Mouse (Mus musculus) heart, adult 2 months (tissue): ENCODE measurements around the gene Myom1. TPM values are rescaled to one million over a fixed set of nuclear protein-coding genes. Genes with fewer than 3 reads are reported as not detected.
A peak's percentile ranks its signal among the peaks of the same experiment; 100 is the strongest.

Experiments
- DNase-seq, 2 experiments: peaks; one replicate each; pipeline ENCODE4 v3.0.0; 2021
- H3K27ac ChIP-seq: fragments of 200-600 bp; 2 replicates; pipeline ENCODE4 v1.8.1; 2022
- H3K27me3 ChIP-seq: fragments of 200-500 bp; 2 replicates; pipeline ENCODE4 v1.6.1; 2012; ENCODE audit warnings: mild to moderate bottlenecking, low read length, inconsistent platforms, mixed read lengths; ENCODE audit not compliant: control insufficient read depth, insufficient read depth
- H3K36me3 ChIP-seq: fragments of 200-500 bp; 2 replicates; pipeline ENCODE4 v1.6.1; 2012; ENCODE audit warnings: low read length, inconsistent platforms; ENCODE audit not compliant: control insufficient read depth, insufficient read depth
- H3K4me1 ChIP-seq: fragments of 200-500 bp; 2 replicates; pipeline ENCODE4 v1.6.1; 2011; ENCODE audit warnings: low read length; ENCODE audit not compliant: control insufficient read depth, insufficient read depth
- H3K4me3 ChIP-seq: fragments of 200-600 bp; 2 replicates; pipeline ENCODE4 v1.8.1; 2022
- H3K79me2 ChIP-seq: fragments of 200-500 bp; replicated peaks from 2 replicates; pipeline ENCODE4 v1.6.1; 2012; ENCODE audit warnings: mild to moderate bottlenecking, inconsistent platforms, low read length, moderate library complexity, mixed read lengths; ENCODE audit not compliant: control insufficient read depth, insufficient read depth
- H3K9ac ChIP-seq: fragments of 200-500 bp; 2 replicates; pipeline ENCODE4 v1.6.1; 2012; ENCODE audit warnings: low read depth, mild to moderate bottlenecking, control low read depth, inconsistent platforms, low read length, mixed read lengths
- CTCF ChIP-seq: fragments of 200-600 bp; IDR thresholded peaks from 2 replicates; pipeline ENCODE4 v1.8.1; 2022; ENCODE audit warnings: antibody characterized with exemption, mild to moderate bottlenecking, moderate library complexity
- EP300 ChIP-seq: fragments of 200-500 bp; IDR thresholded peaks from 2 replicates; pipeline ENCODE4 v1.6.1; 2011; ENCODE audit warnings: low read depth, low read length, control low read depth; ENCODE audit not compliant: insufficient read depth
- POLR2A ChIP-seq: fragments of 200-500 bp; IDR thresholded peaks from 2 replicates; pipeline ENCODE4 v1.6.1; 2011; ENCODE audit warnings: mild to moderate bottlenecking, low read depth, low read length, control low read depth; ENCODE audit not compliant: insufficient read depth
- WGBS: fragments of 180-500 bp; shearing (Covaris S2); methylation state at CpG from one replicate; pipeline ENCODE4 v1.1.7; 2018; 5-methylcytosine and 5-hydroxymethylcytosine counted together
- intact Hi-C: fragments of 180-260 bp; cut with DNase I; formaldehyde crosslinking; loops from one replicate; pipeline ENCODE4 v1.15.1; 2025
- polyA plus RNA-seq: library from polyadenylated mRNA; depleted of rRNA; stranded (reverse); fragments of >200 nt; gene quantifications from 2 replicates; pipeline ENCODE4 v1.2.3, GENCODE M21; 2012
- total RNA-seq, 2 experiments: library from RNA; stranded (reverse); gene quantifications; 2 replicates each; pipeline ENCODE4 v1.2.3; 2021

Myom1 gene
- total and polyA plus RNA-seq, 3 experiments = 222 to 1,030 (median 865) TPM

DNA sequence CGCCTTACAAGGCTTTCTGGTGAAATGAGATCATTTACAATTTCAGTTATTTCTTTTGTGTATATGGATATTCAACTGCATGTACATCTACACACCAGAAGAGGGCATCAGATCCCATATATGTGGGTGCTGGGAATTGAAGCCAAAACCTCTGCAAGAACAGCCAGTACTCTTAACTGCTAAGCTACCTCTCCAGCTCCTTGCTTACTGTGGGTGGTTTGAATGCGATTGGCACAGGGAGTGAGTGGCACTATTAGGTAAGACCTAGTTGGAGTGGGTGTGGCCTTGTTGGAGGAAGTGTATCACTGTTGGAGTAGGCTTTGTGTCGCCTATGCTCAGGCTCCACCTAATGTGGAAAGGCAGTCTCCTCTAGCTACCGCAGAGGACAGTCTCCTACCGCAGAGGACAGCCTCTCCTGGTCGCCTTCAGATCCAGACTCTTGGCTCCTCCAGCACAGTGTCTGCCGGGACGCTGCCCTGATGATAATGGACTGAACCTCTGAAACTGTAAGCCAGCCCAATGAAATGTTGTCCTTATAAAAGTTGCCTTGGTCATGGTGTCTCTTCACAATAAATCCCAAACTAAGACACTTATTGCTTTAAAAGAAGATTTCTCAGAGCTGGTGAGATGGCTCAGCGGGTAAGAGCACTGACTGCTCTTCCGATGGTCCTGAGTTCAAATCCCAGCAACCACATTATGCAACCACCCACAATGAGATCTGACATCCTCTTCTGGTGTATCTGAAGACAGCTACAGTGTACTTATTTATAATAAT lies 1.9 kb downstream of the Myom1 start:
- WGBS = 75% methylated on average over 10 of the region's 10 CpGs
- peak; percentile 31 to 57 for DNase-seq
- H3K27ac ChIP-seq = peak overlapping the region; percentile 100

DNA sequence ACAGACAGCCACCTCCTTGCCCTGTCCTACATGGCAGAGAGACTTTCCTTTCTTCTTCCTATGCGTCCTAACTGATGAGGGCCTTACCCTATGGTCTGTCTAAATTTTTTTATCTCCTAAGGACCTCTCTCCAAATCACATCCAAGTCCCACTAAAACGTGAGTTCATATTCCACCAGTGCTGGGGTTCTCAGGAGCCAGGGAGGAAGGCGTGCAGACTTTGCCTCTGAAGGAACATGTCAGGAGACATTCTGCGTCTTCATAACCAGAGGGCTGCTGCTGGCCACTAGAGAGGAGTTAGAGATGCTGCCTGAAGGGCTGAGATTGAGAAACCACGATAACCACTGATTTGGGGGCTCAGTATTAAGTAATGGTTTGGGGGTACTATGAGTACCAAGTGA lies 4.5 kb downstream of the Myom1 start:
- no peaks in the 10 kb centered on the region for H3K27me3 ChIP-seq
- WGBS = 89% methylated on average over 5 of the region's 5 CpGs
- no peaks in the 10 kb centered on the region; the same call in 1 of the 2 replicates for H3K36me3 ChIP-seq
- no peak overlapping the region for H3K27ac ChIP-seq
- no peak for TF ChIP-seq POLR2A
- TF ChIP-seq EP300 = no peak
- no peak for TF ChIP-seq CTCF
- DNase-seq = no peak
- H3K79me2 ChIP-seq = no peaks in the 10 kb centered on the region
- intact Hi-C loops = loop anchor here (5.0 kb wide), 2 partner anchors 35 to 190 kb away; no protein-coding TSS in a partner anchor
- H3K9ac ChIP-seq = no peak overlapping the region
- no peak overlapping the region for H3K4me3 ChIP-seq
- H3K4me1 ChIP-seq = peaks cover 4% of the 10 kb centered on the region

More for the DNA sequence above, 1.9 kb downstream of the Myom1 start:
- Histone ChIP-seq H3K27me3 (no peaks in the 10 kb centered on the region), H3K4me3 (no peak overlapping the region), H3K36me3 (peaks cover 11% of the 10 kb centered on the region), H3K4me1 (peaks cover 8% of the 10 kb centered on the region), H3K79me2 (peaks cover 2% of the 10 kb centered on the region; the same call in 1 of the 2 replicates), H3K9ac (no peak overlapping the region)
- intact Hi-C loops = loop anchor here (5.0 kb wide), 1 partner anchor 178 kb away; the partner anchor contains the start of gene Lpin2
- TF ChIP-seq CTCF (peak; percentile 66), EP300 (peak; percentile 71; the same call in 1 of the 2 replicates), POLR2A (peak; percentile 70)

DNA sequence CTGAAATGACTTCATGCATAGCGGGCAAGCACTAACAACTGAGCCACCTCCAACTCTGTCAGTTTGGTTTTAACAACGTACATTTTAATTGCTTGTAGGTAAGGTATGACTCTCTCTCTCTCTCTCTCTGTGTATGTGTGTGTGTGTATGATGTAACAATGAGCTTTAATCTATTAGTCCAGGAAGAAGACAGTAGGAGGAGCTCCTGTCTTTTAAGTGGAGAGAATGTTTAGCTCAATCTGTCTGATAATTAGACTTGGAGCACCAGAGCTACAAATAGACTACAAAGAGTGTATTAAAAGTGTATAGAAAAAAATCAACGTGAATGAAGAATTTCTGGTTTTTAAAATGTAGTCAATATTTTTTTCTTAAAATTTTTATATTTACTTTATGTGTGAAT lies 6.2 kb downstream of the Myom1 start:
- H3K4me1 ChIP-seq = no peaks in the 10 kb centered on the region; the same call in 1 of the 2 replicates
- TF ChIP-seq CTCF (0 out of 2 replicates have a peak, but pooled peaks have one; percentile 22), POLR2A (no peak), EP300 (no peak)
- intact Hi-C loops = loop anchor here (5.0 kb wide), 2 partner anchors 34 to 189 kb away; no protein-coding TSS in a partner anchor
- no peak overlapping the region for H3K4me3 ChIP-seq
- WGBS = 70% methylated on average over 3 of the region's 3 CpGs
- H3K27ac ChIP-seq = no peak overlapping the region
- no peaks in the 10 kb centered on the region for H3K79me2 ChIP-seq
- no peaks in the 10 kb centered on the region for H3K27me3 ChIP-seq
- DNase-seq = no peak
- H3K36me3 ChIP-seq = no peaks in the 10 kb centered on the region
- no peak overlapping the region for H3K9ac ChIP-seq

DNA sequence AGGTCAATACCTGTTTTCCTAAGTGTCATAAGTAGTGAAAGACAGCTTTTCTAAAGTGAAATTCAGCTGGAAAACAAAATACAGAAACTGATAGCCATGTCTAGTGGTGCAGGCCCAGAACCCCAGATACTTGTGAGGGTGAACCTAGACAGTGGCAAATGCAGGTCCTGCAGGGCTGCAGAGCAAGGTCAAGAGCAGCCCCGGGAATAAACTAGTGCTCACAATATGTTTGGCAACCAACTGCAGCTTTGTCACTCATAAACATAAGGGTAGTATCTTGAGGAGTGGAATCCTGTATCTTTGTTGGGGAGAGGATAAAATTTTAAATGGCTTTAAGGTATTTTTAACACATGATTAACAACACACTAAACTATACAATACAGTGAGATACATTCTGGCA lies 7.3 kb downstream of the Myom1 start:
- Histone ChIP-seq H3K9ac (no peak overlapping the region), H3K36me3 (no peaks in the 10 kb centered on the region), H3K27ac (no peak overlapping the region), H3K4me1 (peaks cover 5% of the 10 kb centered on the region), H3K27me3 (no peaks in the 10 kb centered on the region), H3K79me2 (no peaks in the 10 kb centered on the region), H3K4me3 (no peak overlapping the region)
- 51% methylated on average over 1 of the region's 1 CpGs for WGBS
- TF ChIP-seq CTCF = no peak
- no peak for TF ChIP-seq POLR2A
- TF ChIP-seq EP300 = no peak
- DNase-seq = no peak
- intact Hi-C loops = loop anchor here (5.0 kb wide), 2 partner anchors 33 to 188 kb away; no protein-coding TSS in a partner anchor

DNA sequence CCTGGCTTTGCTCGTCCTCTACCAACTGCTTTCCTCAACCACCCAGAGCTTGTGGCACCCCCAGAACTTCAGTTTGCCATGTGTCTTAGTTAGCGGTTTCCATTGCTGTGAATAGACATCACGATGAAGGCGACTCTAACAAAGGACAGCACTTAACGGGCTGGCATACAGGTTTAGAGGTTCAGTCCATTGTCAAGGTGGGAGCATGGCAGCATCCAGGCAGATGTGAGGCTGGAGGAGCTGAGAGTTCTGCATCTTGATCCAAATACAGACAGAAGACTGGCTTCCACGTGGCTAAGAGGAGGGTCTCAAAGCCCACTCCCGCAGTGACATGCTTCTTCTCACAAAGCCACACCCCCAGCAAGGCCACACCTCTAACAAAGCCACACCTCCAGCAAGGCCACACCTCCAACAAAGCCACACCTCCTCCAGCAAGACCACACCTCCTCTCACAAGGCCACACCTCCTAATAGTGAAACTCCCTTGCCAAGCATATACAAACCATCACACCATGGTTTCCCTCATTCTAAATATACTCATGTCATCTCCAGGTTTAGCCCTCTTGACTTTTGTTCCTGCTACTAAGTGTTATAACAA lies 8.3 kb downstream of the Myom1 start:
- 72% methylated on average over 7 of the region's 7 CpGs for WGBS
- peak in 1 of 2 experiments; percentile 12 for DNase-seq
- TF ChIP-seq EP300 = no peak
- no peak for TF ChIP-seq CTCF
- no peak for TF ChIP-seq POLR2A

More for the DNA sequence above, 8.3 kb downstream of the Myom1 start:
- Histone ChIP-seq H3K9ac (no peak overlapping the region), H3K27me3 (no peaks in the 10 kb centered on the region), H3K27ac (no peak overlapping the region), H3K36me3 (no peaks in the 10 kb centered on the region; the same call in 1 of the 2 replicates), H3K4me1 (peaks cover 8% of the 10 kb centered on the region), H3K4me3 (no peak overlapping the region), H3K79me2 (no peaks in the 10 kb centered on the region)
- intact Hi-C loops = no loop called here
